Mouse (Mus musculus) right cerebral cortex, postnatal 10 days (tissue): ENCODE measurements around the gene Lrmp.
"Not testable (repeated sequence)": the region's sequence is repeated elsewhere in the genome, so short reads cannot be mapped to it uniquely, and the experiment has no call there.

Experiments
- DNase-seq, 2 experiments: peaks; one replicate each; pipeline ENCODE4 v3.0.0; 2021; ENCODE audit warnings: low spot score in 2 of 2

Gene Lrmp

GRCm38 (mm10) chr6:145104241-145104939 lies 11.1 kb upstream of the Lrmp start:
- no peak for DNase-seq

DNA sequence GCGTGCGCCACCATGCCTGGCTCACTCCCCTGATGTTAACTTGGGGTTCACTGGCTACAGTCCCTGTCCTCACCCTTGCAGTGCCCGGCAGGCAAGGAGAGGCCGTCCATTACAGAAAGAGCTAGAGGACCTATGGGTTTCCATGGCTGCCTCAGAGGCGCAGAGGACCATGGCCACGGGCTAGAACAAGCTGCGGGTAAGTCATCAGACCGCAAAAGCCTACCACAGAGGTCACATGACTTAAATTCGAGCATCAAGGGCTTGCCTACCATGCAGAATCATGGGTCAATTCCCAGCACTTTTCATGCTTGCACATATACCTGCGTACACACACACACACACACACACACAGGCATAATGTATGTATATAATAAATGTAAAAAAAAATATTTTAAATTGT lies 10.0 kb upstream of the Lrmp start:
- no peak for DNase-seq

DNA sequence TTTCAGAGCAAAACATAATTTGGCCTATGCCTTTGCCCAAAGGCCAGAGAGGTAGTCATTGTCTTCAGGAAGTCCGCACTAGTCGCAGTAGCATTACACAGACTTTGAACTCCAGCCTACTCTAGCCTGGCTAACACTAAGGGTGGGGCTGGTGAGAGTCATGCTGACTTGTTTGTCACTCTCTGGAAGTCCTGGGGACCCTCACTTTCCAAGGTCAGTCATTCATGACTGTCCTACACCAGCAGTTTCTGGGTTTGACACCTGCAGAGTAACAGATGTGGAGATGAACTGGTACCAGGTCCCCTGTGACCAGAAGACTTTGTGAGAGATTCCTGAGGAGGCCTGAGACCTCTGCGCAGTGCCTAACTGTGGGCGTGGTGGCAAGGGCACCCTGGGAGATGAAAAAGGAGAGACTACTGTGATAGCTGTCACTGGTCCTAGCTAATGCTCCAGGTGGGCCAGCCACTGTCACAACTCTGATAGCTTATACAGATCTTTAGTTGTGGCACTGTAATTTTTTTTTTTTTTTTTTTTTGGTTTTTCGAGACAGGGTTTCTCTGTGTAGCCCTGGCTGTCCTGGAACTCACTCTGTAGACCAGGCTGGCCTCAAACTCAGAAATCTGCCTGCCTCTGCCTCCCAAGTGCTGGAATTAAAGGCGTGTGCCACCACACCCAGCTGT lies 9.2 kb upstream of the Lrmp start:
- DNase-seq: no peak

DNA sequence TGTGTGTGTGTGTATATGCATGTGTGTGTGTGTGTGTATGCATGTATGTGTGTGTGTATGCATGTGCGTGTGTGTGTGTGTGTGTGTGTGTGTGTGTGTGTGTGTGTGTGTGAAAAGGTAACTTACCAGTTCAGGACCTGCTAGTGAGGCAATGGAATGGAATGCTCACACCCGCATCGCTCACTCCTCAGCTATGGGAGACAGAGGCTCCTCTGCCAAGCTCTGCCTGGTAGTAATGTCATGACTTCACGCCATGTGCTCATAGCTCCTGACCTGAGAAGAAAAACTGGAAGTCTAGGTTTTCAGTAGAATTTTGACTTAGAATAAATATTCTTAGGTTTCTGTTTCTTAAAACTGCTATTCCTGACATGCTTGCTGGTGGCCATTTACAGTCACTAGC lies 4.7 kb upstream of the Lrmp start:
- DNase-seq: no peak

- no peak for DNase-seq
Measured at GRCm38 (mm10) chr6:145112865-145113264, 2.6 kb upstream of the Lrmp start.

DNA sequence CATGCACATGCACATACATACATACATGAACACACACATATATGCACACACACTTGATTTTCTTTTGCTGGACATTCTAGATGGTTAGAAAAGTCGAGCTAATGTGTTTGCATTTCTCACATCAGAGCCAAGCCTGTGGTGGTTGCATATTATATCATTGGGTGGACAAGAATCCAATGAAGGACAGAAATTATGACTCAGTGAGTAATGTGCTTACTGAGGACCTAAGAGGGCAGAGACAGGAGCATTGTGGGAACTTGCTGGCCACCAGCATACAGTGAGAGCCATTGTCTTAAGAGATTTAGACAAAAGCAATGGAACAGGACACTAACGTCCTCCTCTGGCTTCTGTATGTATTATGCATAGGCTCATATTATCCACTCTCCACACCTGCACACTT lies 892 bp upstream of the Lrmp start:
- DNase-seq: no peak

DNA sequence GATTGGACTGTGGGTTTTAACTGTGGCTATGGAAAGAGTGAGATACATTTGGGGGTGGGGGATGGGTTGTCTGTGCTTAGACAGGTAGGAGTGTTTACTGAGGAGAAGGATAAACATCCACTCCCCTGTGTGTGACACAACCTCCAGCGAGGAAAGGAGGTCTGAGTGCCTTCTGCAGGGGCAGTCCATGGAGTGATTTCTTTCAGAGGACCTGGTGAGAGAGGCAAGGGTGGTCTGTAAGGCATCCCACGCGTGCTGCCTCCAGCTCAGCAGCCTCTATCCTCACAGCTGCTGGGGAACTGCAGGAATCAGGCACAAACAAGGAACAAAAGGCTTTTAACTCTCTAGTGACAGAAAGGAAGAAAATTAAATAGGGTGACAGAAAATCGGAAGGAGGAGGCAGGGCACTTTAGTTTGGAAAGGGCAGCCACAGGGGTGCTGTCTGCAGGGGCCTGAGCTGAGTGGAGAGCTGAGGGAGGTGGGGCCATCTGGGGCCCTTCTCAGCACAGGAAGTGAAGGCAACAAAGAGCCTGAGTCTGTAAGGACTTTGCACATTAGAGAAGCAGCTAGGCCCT lies 732 bp downstream of the Lrmp start:
- no peak for DNase-seq

DNA sequence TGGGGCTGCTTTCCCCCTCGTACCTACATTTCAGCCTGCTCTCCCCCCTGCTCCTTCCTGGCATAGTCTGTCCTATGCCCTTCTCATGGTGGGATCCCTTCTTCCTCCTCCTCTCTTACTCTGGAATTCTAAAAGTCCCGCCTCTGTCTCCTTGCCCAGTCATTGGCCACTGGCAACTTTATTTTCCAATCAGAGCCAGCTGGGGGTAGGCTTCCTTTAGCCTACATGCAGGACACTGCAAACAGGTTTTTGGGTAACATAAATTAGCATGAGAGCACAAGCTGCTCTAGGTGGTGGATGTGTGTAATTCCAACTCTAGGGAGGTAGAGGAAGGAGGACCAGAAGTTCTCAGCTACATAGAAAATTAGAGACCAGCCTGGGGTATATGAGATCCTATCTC lies 4.6 kb downstream of the Lrmp start:
- DNase-seq: no peak

DNA sequence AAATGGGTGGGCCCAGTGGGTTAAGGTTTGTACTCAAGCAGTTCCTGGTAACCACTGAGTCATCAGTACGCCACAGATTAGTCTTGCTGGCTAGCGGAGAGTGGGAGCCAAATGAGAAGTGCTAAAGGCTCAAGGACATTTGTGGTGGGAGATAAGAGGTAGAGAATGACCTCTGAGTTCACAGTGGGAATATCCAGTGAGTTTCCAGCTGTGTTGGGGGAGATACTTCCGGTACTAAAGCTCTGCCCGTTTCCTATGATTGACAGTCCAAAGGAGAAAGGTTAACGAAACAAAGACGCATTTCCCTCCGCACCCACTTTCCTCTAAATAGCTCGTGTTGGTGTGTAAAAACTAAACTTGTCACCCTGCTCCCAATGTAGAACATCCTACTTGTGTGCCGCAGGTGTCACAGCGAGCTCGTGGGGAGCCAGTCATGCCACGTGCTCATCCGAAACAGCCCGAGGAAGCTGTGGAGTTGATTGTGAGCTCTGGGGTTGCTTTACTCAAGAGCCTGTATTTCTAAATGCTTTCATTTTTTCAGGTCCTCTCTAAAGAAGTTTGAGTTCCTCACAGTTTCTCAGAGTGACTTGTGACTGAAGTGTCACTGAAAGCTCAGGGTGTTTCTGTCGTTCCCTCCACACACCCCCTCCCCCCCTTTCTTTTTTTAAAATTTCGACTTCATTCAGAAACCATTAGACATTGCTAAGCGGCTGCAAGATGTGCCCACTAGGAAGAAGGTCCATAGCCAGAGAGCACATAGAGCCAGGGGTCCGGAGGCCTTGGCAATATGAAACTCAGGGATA lies 5.5 kb downstream of the Lrmp start:
- no peak for DNase-seq

DNA sequence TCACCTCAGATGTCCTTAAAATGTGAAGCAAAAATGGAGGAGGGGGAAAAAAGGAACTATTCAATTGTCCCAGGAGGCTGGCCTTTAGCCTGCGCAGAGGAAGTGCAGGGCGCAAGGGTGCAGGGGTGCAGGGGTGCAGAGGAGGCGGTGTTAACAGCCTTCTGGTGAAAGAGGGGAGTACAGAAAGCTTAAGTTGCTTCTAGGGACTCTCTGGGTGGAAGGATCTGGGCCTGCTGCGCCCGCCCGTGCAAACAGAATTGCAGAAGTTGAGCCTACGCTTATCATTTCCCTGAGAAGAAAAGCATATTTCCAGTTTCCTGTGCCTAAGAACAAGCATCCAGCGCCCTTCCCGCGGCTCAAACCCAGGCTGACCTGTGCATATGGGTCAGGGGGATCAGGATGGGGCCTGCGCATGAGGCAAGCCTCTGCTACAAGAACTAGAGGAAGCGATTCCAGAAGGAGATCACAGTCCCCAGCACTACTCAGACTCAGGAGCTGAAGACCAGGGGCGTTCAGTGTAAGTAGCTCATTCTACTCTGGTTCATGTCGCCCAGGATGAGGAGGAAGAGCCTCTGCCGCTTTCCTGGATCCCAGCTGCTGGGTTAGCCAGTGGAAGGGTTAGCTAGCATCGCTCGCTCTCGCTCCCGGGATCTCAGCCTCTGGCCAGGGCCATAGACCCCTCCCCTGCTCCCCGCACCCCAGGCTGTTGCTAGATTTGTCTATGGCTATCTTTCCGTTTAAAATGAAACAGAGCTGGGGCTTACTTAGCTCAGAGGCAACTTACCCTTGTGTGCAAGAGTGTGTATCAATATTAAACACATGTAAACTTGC lies 6.4 kb downstream of the Lrmp start:
- DNase-seq: peak in 1 of 2 experiments; percentile 42

DNA sequence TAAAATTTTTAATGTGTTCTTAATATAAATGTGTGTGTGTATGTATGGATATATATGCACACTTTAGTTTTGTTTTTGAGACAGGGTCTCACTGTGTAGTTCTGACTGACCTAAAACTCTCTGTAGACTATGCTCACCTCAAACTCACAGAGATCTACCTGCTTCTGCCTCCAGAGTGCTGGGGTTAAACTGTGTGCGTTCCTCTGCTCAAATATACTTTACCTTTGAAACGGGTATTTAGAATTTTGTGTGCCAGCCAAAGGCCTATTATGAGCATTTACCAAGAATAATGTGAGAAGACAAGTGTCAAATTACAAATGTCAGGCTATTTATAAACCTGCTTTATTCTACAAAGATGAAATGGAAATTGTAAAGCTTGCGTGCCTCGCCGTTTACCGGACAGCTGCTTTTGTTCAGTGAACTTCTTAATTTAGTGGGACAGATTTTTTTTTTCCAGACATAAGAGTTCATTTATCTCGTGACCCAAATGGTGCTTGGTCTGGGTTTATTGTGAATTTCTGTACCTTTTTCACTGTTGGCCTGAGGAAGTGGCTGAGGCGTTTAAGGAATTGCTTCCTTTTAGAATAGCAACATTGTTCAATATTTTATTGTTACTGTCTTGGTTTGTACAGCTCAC lies 7.1 kb downstream of the Lrmp start:
- DNase-seq: no peak

GRCm38 (mm10) chr6:145123136-145124060 lies 7.9 kb downstream of the Lrmp start:
- no peak for DNase-seq

DNA sequence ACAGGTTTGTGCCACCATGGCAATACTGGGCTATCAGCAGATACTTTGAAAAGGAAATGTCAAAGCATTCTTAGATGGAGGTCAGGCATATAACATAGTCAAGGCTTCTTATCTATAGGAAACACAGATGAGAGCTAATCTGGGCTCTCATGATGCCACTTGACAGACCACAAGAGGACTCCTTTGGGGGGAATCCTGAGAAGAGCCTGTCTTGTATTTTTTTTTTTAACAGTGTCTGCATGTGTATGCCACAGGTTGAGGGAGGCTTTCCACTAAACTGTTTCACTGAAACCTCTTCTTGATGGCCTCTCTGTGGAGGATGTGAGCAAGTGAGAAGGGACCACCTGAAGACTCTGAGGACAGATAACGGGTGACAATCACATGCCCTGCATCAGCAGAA lies 9.2 kb downstream of the Lrmp start:
- no peak for DNase-seq

DNA sequence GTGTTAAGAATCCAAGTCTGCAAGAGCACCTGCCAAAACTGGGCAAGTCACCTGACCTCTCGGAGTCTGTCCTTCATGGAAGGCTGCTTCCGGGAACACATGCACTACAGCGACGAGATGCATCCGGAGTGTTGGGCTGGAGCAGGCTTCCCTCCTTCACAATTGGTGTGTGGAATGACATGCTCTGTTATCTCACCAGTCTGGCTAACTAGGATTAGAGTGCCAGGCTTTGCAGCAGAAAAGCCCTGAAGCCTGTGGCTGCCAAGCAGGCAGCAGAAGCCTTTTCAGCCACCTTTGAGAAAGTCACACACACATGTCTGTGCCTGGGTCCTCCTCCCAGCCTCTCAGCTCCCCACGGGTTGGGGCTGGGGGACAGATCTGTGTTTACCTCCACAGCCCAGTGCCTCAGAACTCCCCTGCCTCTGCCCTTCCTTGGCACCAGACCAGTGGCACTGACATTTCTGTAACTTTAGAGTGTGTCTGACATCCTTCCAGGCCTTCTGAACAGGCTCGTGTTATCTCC lies 10.2 kb downstream of the Lrmp start:
- no peak for DNase-seq

DNA sequence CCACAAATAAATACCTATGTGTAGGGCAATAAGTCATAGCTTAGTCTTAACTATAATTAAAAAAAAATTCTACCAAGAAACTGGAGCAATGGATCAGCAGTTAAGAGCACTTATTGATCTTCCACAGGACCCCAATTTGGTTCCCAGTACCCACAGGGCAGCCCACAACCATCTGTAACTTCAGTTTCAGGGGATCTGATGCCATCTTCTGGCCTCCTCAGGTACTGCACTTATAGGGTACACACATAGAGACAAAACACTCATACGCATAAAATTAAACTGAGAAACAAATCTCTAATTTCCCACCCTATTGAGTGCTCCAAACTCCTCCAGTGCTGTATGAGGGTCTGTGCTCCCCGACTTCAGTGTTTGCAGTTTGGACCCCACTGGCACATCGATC lies 12.2 kb downstream of the Lrmp start:
- no peak for DNase-seq

- DNase-seq: no peak
Measured at GRCm38 (mm10) chr6:145129563-145129962, 14.1 kb downstream of the Lrmp start.

- no peak for DNase-seq
Measured at GRCm38 (mm10) chr6:145131991-145132390, 16.5 kb downstream of the Lrmp start.

DNA sequence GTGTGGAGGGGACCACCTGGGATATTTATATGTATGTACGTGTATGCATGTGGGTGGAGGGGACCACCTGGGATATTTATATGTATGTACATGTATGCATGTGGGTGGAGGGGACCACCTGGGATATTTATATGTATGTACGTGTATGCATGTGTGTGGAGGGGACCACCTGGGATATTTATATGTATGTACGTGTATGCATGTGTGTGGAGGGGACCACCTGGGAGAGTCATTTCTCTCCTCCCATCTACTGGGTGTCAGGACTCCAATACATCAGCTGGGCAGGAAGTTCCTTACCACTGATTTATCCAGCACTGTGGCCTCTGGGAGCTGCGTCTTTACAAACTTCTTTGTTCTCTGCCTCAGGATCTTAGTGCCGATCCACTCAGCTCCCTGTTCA lies 17.5 kb downstream of the Lrmp start:
- DNase-seq: not testable (repeated sequence)

DNA sequence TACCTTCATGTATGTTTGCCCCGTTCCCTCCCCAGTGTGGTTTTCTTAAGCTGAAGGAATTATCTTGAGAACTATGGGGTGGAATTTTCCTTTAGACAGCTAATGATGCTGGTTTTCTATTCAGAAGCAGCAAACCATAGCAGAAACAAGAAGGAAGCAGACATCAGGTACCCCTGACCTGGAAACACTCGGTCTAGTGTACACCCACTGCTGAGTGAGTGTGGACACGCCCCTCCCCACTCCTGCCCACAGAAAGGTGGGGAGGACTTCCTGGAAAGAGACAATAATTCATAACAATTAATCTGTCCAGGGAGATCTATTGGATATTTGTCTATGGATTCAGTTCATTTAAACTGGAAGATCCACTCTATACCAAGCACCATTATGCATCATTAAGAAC lies 19.8 kb downstream of the Lrmp start:
- no peak for DNase-seq

GRCm38 (mm10) chr6:145135804-145136203 lies 20.4 kb downstream of the Lrmp start:
- no peak for DNase-seq
